Mouse (Mus musculus) 3134 (cell line): ENCODE data around the gene Cacul1.

Source experiments
- DNase-seq: peaks from one replicate; pipeline ENCODE4 v3.0.0-alpha.2; 2011; ENCODE audit warnings: low spot score; ENCODE audit not compliant: insufficient read length; ENCODE audit errors: extremely low read depth

Cacul1 gene

GRCm38 (mm10) chr19:60531897-60532296 lies 48.9 kb downstream of the Cacul1 start:
- no peak for DNase-seq

GRCm38 (mm10) chr19:60530171-60530570 lies 50.7 kb downstream of the Cacul1 start:
- no peak for DNase-seq

GRCm38 (mm10) chr19:60529302-60529701 lies 51.5 kb downstream of the Cacul1 start:
- no peak for DNase-seq

- no peak for DNase-seq
Observed at GRCm38 (mm10) chr19:60528602-60529001, 52.2 kb downstream of the Cacul1 start.

GRCm38 (mm10) chr19:60526876-60527275 lies 53.9 kb downstream of the Cacul1 start:
- DNase-seq: peak; percentile 37

GRCm38 (mm10) chr19:60525086-60525485 lies 55.7 kb downstream of the Cacul1 start:
- DNase-seq: no peak

- no peak for DNase-seq
Observed at GRCm38 (mm10) chr19:60524678-60525077, 56.1 kb downstream of the Cacul1 start.

- no peak for DNase-seq
Observed at GRCm38 (mm10) chr19:60520131-60520530, 60.7 kb downstream of the Cacul1 start.

GRCm38 (mm10) chr19:60515064-60515463 lies 65.8 kb downstream of the Cacul1 start:
- no peak for DNase-seq

- no peak for DNase-seq
Observed at GRCm38 (mm10) chr19:60513431-60513830, 67.4 kb downstream of the Cacul1 start.

- no peak for DNase-seq
Observed at GRCm38 (mm10) chr19:60500209-60500608, 80.6 kb downstream of the Cacul1 start.

- DNase-seq: no peak
Observed at GRCm38 (mm10) chr19:60497171-60497570, 83.7 kb downstream of the Cacul1 start.

- DNase-seq: peak; percentile 28
Observed at GRCm38 (mm10) chr19:60495772-60496171, 85.1 kb downstream of the Cacul1 start.

- no peak for DNase-seq
Observed at GRCm38 (mm10) chr19:60489566-60489965, 91.3 kb downstream of the Cacul1 start.

- DNase-seq: no peak
Observed at GRCm38 (mm10) chr19:60485261-60485660, 95.6 kb downstream of the Cacul1 start.

GRCm38 (mm10) chr19:60478859-60479258 lies 102.0 kb downstream of the Cacul1 start:
- DNase-seq: no peak

GRCm38 (mm10) chr19:60477788-60478187 lies 103.0 kb downstream of the Cacul1 start:
- DNase-seq: no peak
